Mouse (Mus musculus): ENCODE data around the gene Sema3a.

The Sema3a gene

DNA sequence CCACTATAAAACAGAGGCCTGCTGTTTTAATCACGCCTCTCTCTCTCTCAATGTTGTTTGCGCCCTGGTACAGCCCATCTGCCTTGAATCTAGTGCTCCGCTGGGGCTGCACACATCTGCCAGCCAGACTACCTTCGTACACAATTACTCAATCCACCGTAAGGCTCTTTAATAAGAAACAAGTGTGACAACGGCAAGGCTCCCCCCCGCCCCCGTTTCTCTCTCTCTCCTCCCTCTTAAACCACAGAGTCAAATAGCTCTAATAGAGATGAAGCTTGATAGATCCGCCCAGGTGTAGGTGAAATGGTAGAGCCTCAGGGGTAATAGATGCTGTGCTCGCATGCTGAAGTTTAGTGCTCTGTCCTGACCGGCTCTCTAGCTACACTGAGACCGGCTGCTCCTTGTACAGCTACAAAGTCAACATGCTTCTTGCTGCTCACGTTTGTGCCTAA is at the start of gene Sema3a:
Gene Sema3a, plus strand, starts transcription at position 174 of the 452 bp plus-strand sequence.
- DNase-seq (ENCODE audit: low read depth), result no peak

DNA sequence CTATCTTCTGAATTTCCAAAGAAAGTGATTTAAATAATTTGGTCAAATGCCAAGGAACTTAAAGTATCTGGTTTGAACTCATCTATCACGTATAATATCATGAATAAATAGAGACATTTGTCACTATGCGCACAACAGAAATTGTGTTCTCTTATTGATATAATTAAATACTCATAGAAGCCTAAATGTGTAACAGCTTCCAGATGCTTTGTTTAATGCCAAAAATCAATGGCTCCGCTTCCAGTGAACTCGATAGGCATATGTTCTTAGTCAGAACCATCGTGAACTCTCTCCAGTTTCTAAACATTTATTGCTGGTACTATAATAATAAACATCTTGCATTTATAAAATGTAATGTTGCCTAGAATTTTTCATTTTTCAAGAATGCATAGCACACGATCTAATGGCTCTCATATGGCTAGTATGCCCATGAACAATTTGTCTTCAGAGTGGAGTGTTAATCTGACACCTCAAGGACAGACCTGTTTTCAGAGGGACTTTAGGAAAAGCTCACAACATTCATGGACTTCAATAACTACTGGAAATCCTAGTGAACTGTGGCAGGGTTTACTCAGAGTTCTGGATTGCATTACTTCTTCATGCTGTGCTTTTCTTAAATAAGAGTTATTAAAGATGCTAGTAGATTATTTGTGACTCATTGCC is 40.3 kb upstream of the Sema3a start:
- DNase-seq (ENCODE audit: low read depth), result no peak

DNA sequence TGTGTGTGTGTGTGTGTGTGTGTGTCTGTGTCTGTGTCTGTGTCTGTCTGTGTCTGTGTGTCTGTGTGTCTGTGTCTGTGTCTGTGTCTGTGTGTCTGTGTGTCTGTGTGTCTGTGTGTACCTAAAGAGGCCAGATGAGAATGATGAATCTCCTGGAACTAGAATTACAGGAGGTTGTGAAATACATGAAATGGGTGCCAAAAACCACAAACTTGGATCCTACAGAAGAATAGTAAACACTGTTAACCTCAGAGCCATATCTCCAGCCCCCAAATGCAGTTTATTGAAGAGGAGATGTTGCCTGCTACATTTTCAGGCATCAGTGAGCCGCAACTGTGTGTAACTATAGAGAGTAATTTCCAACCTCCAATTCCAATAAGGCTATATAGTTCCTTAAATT is 34.8 kb upstream of the Sema3a start:
- no peak for DNase-seq (ENCODE audit: low read depth)

DNA sequence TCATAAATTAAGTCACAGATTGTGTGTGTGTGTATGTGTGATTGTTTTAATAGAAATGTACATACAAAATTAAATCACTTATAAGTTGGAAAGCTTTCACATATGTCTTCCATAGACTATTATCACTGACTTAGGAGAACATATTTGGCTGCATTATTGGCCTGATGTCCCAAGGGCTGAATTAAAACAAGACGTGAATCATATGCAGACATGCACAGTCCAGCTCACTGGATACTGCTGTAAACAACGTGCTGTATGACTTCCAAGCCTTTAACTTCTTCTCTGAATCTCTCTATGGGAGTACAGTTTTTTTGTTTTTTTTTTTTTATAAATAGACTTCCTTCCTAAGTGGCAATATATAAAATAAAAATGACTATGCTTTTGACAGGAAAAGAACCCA is 15.7 kb upstream of the Sema3a start:
- DNase-seq (ENCODE audit: low read depth), result no peak

DNA sequence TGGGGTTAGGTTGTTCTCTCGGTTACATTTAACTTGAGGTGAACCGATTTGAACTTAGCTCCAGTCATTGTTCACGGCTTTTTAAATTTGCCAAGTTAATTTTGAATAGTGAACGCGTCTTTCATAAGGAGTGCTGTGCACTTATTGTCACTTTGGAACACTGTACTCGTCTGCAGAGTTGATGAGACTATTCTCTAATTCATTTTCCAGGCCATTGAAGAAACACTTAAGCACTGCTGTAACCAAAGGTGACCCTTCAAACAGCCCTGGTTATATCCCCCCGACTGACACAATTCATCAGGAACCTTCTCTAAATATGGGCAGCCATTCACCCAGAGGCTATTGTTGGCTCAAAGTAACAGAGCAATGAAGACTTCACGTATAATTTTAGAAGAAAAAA is 8.0 kb upstream of the Sema3a start:
- DNase-seq (ENCODE audit: low read depth), result no peak

DNA sequence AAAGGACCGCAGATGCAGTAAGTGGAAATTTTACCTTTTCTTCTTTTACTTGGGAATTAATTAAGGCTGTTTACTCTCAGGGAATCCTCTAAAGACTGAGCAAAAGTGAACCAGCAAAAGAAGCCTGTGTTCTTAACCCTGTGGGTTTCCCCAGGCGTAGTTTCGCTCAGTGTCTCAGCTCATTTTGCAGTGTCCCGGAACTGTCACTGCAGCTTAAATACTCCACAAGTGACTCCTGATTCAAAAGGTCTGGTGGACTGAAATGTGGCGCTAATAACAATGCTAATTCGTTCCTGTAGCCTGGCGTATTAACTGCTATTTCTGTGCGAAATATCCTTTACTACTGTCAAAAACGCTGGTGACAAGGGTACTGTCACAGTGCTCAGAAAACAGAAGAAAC is 543 bp downstream of the Sema3a start:
- no peak for DNase-seq (ENCODE audit: low read depth)

DNA sequence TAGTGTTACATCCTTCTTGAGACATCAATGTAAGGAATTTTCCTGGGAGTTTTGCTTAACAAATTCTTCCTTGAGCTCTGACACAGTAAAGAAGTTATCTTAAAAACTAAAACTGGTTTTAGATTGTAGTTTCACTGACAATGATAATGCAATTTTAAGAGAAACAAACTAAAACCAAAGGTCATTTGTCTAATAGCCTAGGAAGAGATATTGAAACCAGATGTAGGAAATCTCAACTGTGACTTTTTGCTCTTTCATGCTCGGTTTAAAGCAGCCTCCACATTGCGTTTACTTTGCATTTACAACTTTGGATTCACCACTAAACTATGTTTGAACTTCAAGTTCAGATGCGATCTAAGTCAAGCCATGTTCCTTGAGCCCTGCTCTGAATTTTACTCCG is 982 bp downstream of the Sema3a start:
- no peak for DNase-seq (ENCODE audit: low read depth)

DNA sequence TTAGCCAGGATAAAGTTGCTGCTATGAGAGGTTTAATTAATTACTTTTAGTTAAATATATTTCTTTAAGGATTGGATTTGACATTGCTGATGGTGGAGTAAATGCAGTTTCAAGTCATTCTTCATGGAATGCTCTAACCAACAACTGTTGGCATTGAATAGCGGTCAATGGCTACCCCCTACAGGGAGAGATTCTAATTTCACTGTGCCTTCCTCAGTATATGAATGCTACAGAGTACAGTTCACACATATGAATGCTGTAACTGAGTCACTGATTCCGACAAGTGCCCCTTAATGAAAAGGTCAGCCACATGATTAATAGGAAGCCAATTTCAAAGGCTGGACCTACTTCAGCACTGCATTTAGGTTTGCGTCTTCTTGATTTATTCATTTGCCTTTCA is 1.9 kb downstream of the Sema3a start:
- DNase-seq (ENCODE audit: low read depth), result no peak

DNA sequence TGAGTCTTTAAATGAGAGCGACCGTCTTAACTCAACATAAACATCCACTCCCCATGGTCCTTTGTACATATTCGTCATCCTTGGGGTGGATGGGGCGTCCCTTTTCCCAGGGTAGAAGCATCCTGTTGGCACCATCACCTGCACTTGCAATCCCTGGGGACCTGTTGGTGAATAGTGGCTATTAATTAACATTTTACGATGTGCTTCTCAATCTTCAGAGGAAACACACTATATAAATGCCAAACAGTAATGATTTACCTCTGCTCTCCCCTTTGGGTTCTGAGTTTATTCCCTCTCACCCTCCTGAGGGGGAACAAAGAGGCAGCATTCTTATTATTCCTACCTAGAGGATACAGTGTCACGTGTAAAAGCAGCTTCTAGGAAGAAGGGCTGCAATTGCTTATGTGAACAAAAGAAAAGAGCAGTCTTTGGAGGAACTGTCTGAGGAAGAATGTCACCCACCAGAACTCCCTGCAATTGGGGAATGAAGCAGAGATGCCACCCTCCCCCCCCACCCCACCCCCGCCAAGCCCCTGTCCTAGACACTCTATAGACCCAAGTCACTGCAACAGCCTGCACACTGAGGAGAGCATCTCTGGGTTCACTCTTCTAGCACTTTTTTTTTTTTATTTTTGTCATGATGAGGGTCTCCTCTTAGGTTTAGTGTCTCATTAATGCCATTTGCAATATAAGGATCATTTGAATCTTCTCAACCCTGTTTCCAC is 19.7 kb downstream of the Sema3a start:
- DNase-seq (ENCODE audit: low read depth), result no peak

DNA sequence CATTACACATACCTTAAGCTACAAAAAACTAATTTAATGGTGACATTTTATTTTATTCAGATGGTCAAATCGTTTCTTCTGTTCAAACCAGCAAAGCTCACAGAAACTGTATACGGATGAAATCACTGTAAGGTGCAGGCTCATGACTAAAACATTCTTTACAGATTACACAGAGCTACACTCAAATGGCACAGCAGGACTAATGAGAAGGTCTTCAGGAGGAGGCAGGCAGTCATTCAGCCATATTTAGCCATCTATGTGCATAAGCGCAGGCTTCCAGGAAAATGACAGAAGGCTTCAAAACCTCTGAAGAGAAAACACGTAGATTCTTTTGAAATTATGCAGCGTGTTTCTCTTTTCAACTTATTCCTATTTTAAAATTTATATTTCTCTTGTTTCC is 24.7 kb downstream of the Sema3a start:
- no peak for DNase-seq (ENCODE audit: low read depth)

DNA sequence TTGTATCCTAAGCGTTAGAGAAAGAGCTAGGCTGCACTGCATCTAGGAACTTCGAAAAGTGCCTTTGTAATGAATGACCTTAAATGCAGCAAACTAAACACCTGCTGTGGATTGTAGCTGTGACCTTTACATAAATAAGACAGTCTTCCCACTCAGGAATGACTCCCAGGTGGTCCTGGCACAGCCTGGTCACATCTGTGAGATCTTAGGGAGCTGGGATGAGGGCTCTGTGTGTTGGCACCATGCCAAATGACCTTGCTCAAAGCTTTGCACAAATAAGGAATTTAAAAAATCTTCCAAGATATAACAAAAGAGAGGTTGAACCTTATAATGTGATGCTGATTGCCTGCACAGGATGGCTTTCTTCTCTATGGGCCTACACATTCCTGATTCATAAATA is 25.8 kb downstream of the Sema3a start:
- no peak for DNase-seq (ENCODE audit: low read depth)

DNA sequence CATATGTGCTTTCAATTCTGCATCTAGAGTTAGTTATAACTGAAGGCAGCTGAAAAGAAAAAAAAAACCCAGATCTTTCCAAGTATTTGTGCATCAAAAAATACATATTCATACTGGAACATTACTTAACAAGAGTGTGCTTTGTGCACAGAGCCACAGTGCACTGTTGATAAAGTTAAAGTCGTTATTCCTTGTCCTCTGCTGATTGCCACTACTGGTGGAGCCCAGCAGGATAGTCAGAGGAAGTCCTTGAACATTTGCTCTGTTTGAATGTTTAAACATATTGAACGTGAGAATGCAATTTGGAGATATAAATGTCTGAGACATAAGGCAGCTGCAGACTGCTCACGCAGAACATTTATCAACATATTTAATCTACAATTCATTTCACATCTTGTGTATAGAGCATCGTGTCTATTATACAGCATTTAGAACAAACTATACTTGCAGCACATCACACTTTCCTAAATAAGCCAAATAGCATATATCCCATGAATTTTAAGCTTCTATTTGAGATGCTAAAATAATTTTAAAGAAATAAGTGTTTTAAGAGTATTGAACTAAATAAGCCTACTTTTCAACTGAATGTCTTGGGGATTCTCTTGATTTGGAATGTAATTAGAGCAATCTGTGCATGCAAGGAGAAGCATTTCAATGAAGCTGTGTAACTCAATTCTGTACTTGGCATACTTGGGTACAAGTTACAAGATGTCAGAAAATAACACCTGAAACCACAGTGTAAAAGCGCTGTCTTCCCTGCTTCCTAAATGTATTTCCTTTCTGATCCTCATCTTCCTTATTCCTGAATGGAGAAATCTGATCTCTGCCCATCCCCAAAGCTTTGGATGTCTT is 32.8 kb downstream of the Sema3a start:
- no peak for DNase-seq (ENCODE audit: low read depth)

DNA sequence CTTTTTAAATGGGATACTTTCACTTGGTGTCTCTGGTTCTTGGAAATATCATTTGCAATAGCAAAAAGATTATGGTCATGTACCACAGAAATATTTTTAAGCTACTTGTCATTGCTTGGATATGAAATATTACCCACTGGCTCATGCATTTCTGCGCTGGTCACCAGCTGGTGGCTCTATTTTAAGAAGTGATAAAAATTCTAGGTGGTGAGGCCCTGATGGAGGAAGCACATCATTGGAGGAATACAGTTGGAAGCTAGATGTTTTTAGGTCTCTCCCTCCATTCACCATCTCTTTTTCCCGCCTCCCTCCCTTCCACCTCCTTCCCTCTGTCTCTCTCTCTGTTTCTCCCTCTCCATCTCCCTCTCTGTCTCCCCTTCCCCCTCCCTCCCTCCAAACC is 57.0 kb downstream of the Sema3a start:
- no peak for DNase-seq (ENCODE audit: low read depth)

DNA sequence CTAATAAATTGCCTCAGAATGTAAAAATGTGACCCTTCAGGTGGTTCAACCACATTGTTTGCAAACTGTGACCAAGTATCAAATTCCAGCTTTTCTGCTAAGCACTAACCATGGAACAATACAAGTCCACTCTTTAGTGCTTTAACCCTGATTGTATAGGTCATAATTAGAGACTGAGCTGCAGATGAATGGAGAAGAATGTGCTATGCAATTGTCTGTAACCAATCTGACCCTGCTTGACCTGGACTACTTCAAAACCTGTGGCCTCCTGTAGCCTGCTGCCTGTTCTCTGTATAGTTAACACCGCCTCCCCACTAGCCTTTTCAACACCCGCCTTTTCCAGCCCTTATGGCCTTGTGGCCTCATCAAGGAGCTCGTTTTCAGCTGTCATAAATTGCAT is 72.7 kb downstream of the Sema3a start:
- DNase-seq (ENCODE audit: low read depth), result no peak

DNA sequence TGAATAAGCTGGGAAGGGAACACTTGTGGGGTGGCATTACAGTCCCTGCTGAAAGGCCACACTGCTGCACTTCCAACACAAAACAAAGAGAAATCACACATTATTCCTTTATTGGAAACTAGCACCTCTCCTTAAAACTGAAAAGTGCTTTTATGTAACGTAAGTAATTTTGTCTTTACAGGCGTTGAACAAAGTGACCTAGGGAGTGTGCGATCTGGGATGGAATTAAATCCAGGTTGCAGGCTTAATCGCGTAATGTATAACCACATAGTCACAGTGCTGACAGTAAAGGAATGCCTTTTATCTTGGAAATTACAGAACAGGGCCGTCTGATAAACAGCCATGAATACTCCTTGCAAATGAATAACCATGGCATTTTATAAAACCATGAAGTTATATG is 74.5 kb downstream of the Sema3a start:
- no peak for DNase-seq (ENCODE audit: low read depth)

DNA sequence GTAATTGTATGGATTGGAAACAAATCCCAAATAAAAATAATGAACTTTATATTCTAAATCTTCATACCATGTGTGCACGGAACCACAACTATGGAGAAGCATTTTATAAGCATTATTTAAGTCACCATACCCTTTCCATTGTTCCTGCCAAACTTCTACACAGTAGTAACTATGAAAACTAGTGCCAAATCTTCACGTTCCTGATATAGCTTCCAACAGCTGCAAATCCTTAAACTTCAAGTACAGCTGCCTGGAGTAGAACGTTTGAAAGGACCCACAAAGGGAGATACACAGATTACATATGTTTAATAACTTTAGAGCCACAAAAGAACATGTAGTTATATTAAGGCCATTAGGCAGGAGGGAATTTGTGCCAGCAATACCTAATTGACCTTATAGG is 130.1 kb downstream of the Sema3a start:
- no peak for DNase-seq (ENCODE audit: low read depth)

DNA sequence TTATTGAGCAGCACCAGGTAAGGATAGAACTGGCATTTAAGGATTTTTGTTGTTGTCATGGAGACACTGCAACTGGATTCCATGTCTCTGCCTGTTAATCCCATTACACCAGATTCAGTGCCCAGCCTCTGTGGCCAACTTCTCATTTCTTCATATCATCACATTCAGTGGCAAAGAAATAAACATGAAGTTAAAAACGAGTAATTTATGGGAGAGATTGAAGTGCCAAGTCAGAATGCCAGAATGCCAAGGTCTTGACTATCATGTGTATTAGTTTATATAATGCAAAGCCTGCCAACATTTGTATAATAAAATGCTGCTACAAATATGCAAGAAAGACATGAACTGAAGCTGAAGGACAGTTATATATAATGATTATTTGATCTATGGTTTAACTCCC is 131.1 kb downstream of the Sema3a start:
- no peak for DNase-seq (ENCODE audit: low read depth)

DNA sequence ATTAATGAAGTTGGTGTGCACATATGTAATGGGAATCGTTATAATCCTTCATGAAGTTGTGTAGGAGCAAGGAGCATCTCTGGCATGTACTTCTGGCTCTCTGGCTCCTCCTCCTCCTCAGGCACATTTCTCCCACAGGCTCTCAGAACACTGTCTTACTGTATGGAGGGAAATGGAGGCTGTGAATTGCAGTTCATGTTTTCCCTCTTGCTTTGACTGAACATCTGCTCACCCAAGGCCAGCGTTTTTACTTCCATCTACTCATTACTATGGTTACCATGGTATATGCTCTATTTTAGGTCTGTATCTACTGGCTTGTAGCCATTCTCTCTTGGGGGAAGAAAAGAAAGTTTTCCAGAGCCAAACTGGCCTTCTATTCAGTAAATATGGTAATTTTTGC is 137.9 kb downstream of the Sema3a start:
- DNase-seq (ENCODE audit: low read depth), result no peak

DNA sequence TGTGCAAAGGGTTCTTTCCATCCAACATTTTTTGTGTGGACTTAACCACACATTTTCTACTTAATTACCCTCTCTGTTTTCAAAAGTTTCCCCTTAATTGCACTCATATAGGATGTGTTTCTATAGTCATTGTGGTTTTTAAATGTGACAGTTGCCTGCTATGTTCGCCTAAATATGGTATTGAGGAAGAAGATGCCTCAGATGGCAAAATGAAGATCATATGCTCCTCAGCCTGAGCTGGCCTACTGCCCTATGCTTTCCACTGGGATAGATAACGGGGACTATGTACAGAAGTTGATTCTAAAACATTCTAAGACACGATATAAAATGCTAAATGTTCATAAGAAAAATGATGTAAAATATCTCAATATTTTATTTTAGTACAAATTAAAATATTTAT is 138.3 kb downstream of the Sema3a start:
- no peak for DNase-seq (ENCODE audit: low read depth)

DNA sequence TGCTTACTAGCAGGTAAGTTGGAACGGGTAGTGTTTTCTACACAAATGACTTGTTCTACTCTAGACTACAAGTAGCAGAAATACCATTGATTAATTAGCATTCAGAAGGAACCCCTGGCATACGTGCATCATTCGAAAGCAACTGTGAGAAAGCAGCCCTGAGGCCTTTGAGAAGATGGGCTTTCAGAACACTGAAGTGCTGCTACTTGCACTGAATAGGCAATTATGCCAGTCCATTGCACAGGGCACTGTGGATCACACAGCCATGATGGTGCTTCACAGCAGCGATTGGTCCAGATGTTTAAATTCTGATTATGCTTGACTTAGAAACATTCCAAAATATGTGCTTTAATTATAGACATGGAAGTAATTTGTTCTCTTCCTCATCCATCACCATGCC is 187.5 kb downstream of the Sema3a start:
- no peak for DNase-seq (ENCODE audit: low read depth)

DNA sequence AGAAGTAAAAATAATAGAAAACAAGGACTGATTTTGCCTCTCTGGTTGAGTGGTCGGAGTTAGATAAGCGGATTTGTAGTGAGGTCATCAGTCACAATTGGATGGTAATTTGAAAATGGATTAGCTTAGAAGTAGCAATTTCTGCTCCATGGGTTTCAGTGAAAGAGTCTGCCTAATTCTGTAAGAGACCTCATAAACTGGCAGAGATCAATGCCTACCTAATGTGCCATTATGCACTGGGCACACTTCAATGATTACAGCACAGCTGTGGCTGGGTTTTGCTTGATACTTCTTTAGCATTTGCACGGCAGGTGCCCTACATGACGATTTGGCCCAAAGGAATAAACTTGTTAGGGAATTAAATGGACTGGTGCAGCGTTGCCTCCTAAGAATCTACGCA is 188.8 kb downstream of the Sema3a start:
- no peak for DNase-seq (ENCODE audit: low read depth)

DNA sequence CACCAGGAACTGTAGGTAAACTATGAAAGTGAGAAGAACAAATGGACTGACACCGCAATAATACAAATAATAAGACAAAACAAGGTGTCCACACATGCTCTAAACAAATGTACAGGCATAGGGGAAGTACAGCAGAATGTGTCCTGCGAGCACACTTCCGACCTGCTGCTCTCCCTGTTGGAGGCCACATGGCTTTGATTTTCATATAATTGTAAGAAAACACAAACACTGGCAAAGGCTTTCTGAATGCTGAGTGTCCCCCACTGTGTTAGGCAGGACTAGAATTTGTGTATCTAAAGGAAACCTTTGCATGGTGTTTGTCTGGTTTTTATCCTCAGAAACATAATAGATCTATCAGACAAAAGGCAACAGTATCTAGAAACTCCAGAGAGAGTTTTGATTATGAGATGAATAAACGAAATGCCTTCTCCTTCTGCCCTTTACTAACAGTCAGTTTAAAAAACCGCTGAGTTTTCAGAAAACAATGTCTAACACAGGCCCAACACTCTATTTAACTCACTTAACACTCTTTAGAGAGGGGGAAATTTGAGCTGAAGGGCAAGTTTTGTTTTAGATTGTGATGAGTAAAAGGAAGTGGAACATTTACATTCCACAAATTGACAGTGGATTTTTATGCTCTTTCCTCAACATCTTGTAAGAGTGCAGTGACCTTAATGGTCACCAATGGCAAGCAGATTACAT is 193.7 kb downstream of the Sema3a start:
- DNase-seq (ENCODE audit: low read depth), result no peak
